Mouse (Mus musculus) midbrain, embryonic 10.5 days (tissue): ENCODE measurements around the gene Gm20517. TPM values are rescaled to one million over a fixed set of nuclear protein-coding genes. Genes with fewer than 3 reads are reported as not detected.

Experiments
- DNase-seq: peaks from one replicate; pipeline ENCODE4 v3.0.0-alpha.2; 2017; ENCODE audit warnings: low spot score
- H3K27ac ChIP-seq: fragments of 300-500 bp; sonication (generic); replicated peaks from 2 replicates; pipeline ENCODE4 v1.5.1; 2016; ENCODE audit warnings: mild to moderate bottlenecking
- H3K27me3 ChIP-seq: fragments of 300-500 bp; sonication (generic); 2 replicates; pipeline ENCODE4 v1.6.1; 2016; ENCODE audit warnings: low read depth, mild to moderate bottlenecking; ENCODE audit not compliant: poor library complexity, severe bottlenecking
- H3K36me3 ChIP-seq: fragments of 300-500 bp; sonication (generic); 2 replicates; pipeline ENCODE4 v1.6.1; 2016; ENCODE audit warnings: mild to moderate bottlenecking, moderate library complexity
- H3K4me1 ChIP-seq: fragments of 300-500 bp; sonication (generic); 2 replicates; pipeline ENCODE4 v1.6.1; 2016
- H3K4me3 ChIP-seq: fragments of 300-500 bp; sonication (generic); 2 replicates; pipeline ENCODE4 v1.5.1; 2016; ENCODE audit warnings: mild to moderate bottlenecking, moderate library complexity
- H3K9me3 ChIP-seq: fragments of 300-500 bp; sonication (generic); replicated peaks from 2 replicates; pipeline ENCODE4 v1.6.1; 2016; ENCODE audit warnings: mild to moderate bottlenecking
- WGBS: fragments of 180-500 bp; shearing (Covaris S2); methylation state at CpG from one replicate; pipeline ENCODE4 v1.1.7; 2016; 5-methylcytosine and 5-hydroxymethylcytosine counted together
- polyA plus RNA-seq: library from polyadenylated mRNA; unstranded; fragments of >200 nt; fragmentation: Nextera tagmentation; extraction: Ambion mirVana; gene quantifications from 2 replicates; pipeline ENCODE4 v1.2.1, GENCODE M21; 2016

Gene Gm20517
- polyA plus RNA-seq, 1 experiment from 2014 or later = 1.4 TPM

- Histone ChIP-seq H3K4me1 (peaks cover 12% of the 10 kb centered on the region), H3K27me3 (no peaks in the 10 kb centered on the region), H3K4me3 (no peak overlapping the region), H3K36me3 (no peaks in the 10 kb centered on the region), H3K27ac (no peak overlapping the region), H3K9me3 (no peaks in the 10 kb centered on the region)
- no peak for DNase-seq
- WGBS = 84% methylated on average over 8 of the region's 8 CpGs
Measured at GRCm38 (mm10) chr17:47588517-47588916, 22.9 kb upstream of the Gm20517 start.

- H3K4me3 ChIP-seq = no peak overlapping the region
- H3K36me3 ChIP-seq = no peaks in the 10 kb centered on the region; the same call in 1 of the 2 replicates
- H3K27ac ChIP-seq = no peak overlapping the region
- DNase-seq = no peak
- H3K4me1 ChIP-seq = peaks cover 33% of the 10 kb centered on the region
- 90% methylated on average over 3 of the region's 3 CpGs for WGBS
- H3K9me3 ChIP-seq = no peaks in the 10 kb centered on the region
- H3K27me3 ChIP-seq = no peaks in the 10 kb centered on the region
Measured at GRCm38 (mm10) chr17:47591073-47591472, 20.3 kb upstream of the Gm20517 start.

GRCm38 (mm10) chr17:47593215-47593853 is 18.1 kb upstream of the Gm20517 start:
- WGBS = under 1% methylated on average over 63 of the region's 63 CpGs
- peak; percentile 92 for DNase-seq
- Histone ChIP-seq H3K27me3 (no peaks in the 10 kb centered on the region), H3K4me3 (peak overlapping the region; percentile 96), H3K27ac (peak overlapping the region; percentile 95), H3K4me1 (peaks cover 56% of the 10 kb centered on the region), H3K36me3 (peaks cover 15% of the 10 kb centered on the region), H3K9me3 (no peaks in the 10 kb centered on the region)

GRCm38 (mm10) chr17:47593854-47594182 is 17.6 kb upstream of the Gm20517 start:
- DNase-seq = no peak
- peak overlapping the region; percentile 96 for H3K4me3 ChIP-seq
- no peaks in the 10 kb centered on the region for H3K9me3 ChIP-seq
- peaks cover 20% of the 10 kb centered on the region for H3K36me3 ChIP-seq
- peak overlapping the region; percentile 95 for H3K27ac ChIP-seq
- whole genome bisulfite sequencing = 0% methylated on average over 13 of the region's 13 CpGs
- peaks cover 59% of the 10 kb centered on the region for H3K4me1 ChIP-seq
- H3K27me3 ChIP-seq = no peaks in the 10 kb centered on the region

- Histone ChIP-seq H3K36me3 (peaks cover 26% of the 10 kb centered on the region), H3K27ac (peak overlapping the region; percentile 95), H3K27me3 (no peaks in the 10 kb centered on the region), H3K4me3 (peak overlapping the region; percentile 96), H3K4me1 (peaks cover 59% of the 10 kb centered on the region), H3K9me3 (no peaks in the 10 kb centered on the region)
- under 1% methylated on average over 43 of the region's 43 CpGs for WGBS
- DNase-seq = peak; percentile 54
Measured at GRCm38 (mm10) chr17:47594183-47594968, 17.0 kb upstream of the Gm20517 start.

- Histone ChIP-seq H3K9me3 (no peaks in the 10 kb centered on the region), H3K4me3 (peak overlapping the region; percentile 96), H3K27ac (peak overlapping the region; percentile 95), H3K36me3 (peaks cover 31% of the 10 kb centered on the region), H3K4me1 (peaks cover 59% of the 10 kb centered on the region), H3K27me3 (no peaks in the 10 kb centered on the region)
- under 1% methylated on average over 7 of the region's 9 CpGs for WGBS
- peak; percentile 60 for DNase-seq
Measured at GRCm38 (mm10) chr17:47594969-47595247, 16.5 kb upstream of the Gm20517 start.

GRCm38 (mm10) chr17:47595248-47596161 is 15.9 kb upstream of the Gm20517 start:
- H3K27me3 ChIP-seq = no peaks in the 10 kb centered on the region
- H3K9me3 ChIP-seq = no peaks in the 10 kb centered on the region
- peaks cover 37% of the 10 kb centered on the region for H3K36me3 ChIP-seq
- under 1% methylated on average over 21 of the region's 21 CpGs for WGBS
- H3K27ac ChIP-seq = peak overlapping the region; percentile 95
- H3K4me1 ChIP-seq = peaks cover 59% of the 10 kb centered on the region
- H3K4me3 ChIP-seq = peak overlapping the region; percentile 96
- peak; percentile 88 for DNase-seq

GRCm38 (mm10) chr17:47596162-47596838 is 15.1 kb upstream of the Gm20517 start:
- Histone ChIP-seq H3K27me3 (no peaks in the 10 kb centered on the region), H3K4me1 (peaks cover 59% of the 10 kb centered on the region), H3K36me3 (peaks cover 45% of the 10 kb centered on the region), H3K9me3 (no peaks in the 10 kb centered on the region), H3K27ac (peak overlapping the region; percentile 95), H3K4me3 (peak overlapping the region; percentile 96)
- 19% methylated on average over 6 of the region's 6 CpGs for WGBS
- DNase-seq = no peak

GRCm38 (mm10) chr17:47596839-47597164 is 14.6 kb upstream of the Gm20517 start:
- Histone ChIP-seq H3K27me3 (no peaks in the 10 kb centered on the region), H3K4me1 (peaks cover 59% of the 10 kb centered on the region), H3K9me3 (no peaks in the 10 kb centered on the region), H3K27ac (peak overlapping the region; percentile 95), H3K4me3 (peak overlapping the region; percentile 96), H3K36me3 (peaks cover 50% of the 10 kb centered on the region)
- DNase-seq = peak; percentile 18
- WGBS = 62% methylated on average over 5 of the region's 5 CpGs

GRCm38 (mm10) chr17:47597261-47597660 is 14.1 kb upstream of the Gm20517 start:
- no peak for DNase-seq
- Histone ChIP-seq H3K4me3 (peak overlapping the region; percentile 96), H3K4me1 (peaks cover 59% of the 10 kb centered on the region), H3K27ac (peak overlapping the region; percentile 95), H3K9me3 (no peaks in the 10 kb centered on the region), H3K27me3 (no peaks in the 10 kb centered on the region), H3K36me3 (peaks cover 54% of the 10 kb centered on the region)
- 71% methylated on average over 13 of the region's 13 CpGs for WGBS

- Histone ChIP-seq H3K36me3 (peaks cover 62% of the 10 kb centered on the region), H3K27me3 (no peaks in the 10 kb centered on the region), H3K4me3 (peak overlapping the region; percentile 96), H3K27ac (peak overlapping the region; percentile 95), H3K9me3 (no peaks in the 10 kb centered on the region), H3K4me1 (peaks cover 51% of the 10 kb centered on the region)
- DNase-seq = peak; percentile 51
- WGBS = 35% methylated on average over 10 of the region's 10 CpGs
Measured at GRCm38 (mm10) chr17:47597838-47598579, 13.4 kb upstream of the Gm20517 start.
